Mouse (Mus musculus) stomach, postnatal 0 days (tissue): Measurements from ENCODE around the gene Cap1.

Experiments used
- CTCF ChIP-seq: IDR thresholded peaks from 2 replicates; pipeline ENCODE4 v1.5.1; 2016; ENCODE audit warnings: antibody characterized with exemption, low read depth, mild to moderate bottlenecking, moderate library complexity
- EP300 ChIP-seq: optimal IDR thresholded peaks from 2 replicates; pipeline ENCODE3; 2016; ENCODE audit warnings: antibody characterized with exemption

- TF ChIP-seq EP300 (no peak), CTCF (no peak)
Measured at GRCm38 (mm10) chr4:122915985-122916384, 30.1 kb upstream of the Cap1 start.
